Mouse (Mus musculus) heart, embryonic 14.5 days (tissue): ENCODE results near the gene Timm8a2. TPM values are rescaled to one million over a fixed set of nuclear protein-coding genes. Genes with fewer than 3 reads are reported as not detected.

Experiments
- ATAC-seq: fragments of 200-750 bp; cut with Nextera tagmentation; 2 replicates; pipeline ENCODE4 v1.8.0; 2017; ENCODE audit warnings: low read depth, moderate TSS enrichment; ENCODE audit not compliant: insufficient number of reproducible peaks, insufficient read depth, low FRiP score
- H3K27ac ChIP-seq, 2 experiments: fragments of 200-500 bp in 1 of 2; fragments of 300-500 bp in 1 of 2; sonication (generic) in 1 of 2; replicated peaks in 1 of 2; 2 replicates each; pipeline ENCODE4 v1.5.1; 2012 to 2014; ENCODE audit warnings: low read depth in 2 of 2, low read length in 2 of 2, control low read depth in 1 of 2, mild to moderate bottlenecking in 1 of 2, mixed read lengths in 1 of 2; ENCODE audit not compliant: control insufficient read depth in 1 of 2, insufficient read depth in 1 of 2
- H3K27me3 ChIP-seq: fragments of 300-500 bp; sonication (generic); 2 replicates; pipeline ENCODE4 v1.6.1; 2014; ENCODE audit warnings: mild to moderate bottlenecking, low read length, control low read depth; ENCODE audit not compliant: control insufficient read depth, insufficient read depth
- H3K36me3 ChIP-seq: fragments of 300-500 bp; sonication (generic); 2 replicates; pipeline ENCODE4 v1.6.1; 2014; ENCODE audit warnings: mild to moderate bottlenecking, control low read depth, low read length, mixed read lengths; ENCODE audit not compliant: control insufficient read depth, insufficient read depth
- H3K4me1 ChIP-seq, 2 experiments: fragments of 200-500 bp in 1 of 2; fragments of 300-500 bp in 1 of 2; sonication (generic) in 1 of 2; 2 replicates each; pipeline ENCODE4 v1.6.1; 2012 to 2014; ENCODE audit warnings: low read length in 2 of 2, control low read depth in 1 of 2, mixed read lengths in 1 of 2; ENCODE audit not compliant: control insufficient read depth in 2 of 2, insufficient read depth in 2 of 2
- H3K4me2 ChIP-seq: fragments of 300-500 bp; sonication (generic); 2 replicates; pipeline ENCODE4 v1.6.1; 2014; ENCODE audit warnings: mild to moderate bottlenecking, low read length
- H3K4me3 ChIP-seq, 2 experiments: fragments of 200-500 bp in 1 of 2; fragments of 300-500 bp in 1 of 2; sonication (generic) in 1 of 2; 2 replicates each; pipeline ENCODE4 v1.5.1; 2012 to 2014; ENCODE audit warnings: low read length in 2 of 2, mild to moderate bottlenecking in 2 of 2, control low read depth in 1 of 2, low read depth in 1 of 2, moderate library complexity in 1 of 2; ENCODE audit not compliant: control insufficient read depth in 1 of 2, insufficient read depth in 1 of 2
- H3K9ac ChIP-seq: fragments of 300-500 bp; sonication (generic); 2 replicates; pipeline ENCODE4 v1.6.1; 2014; ENCODE audit warnings: mild to moderate bottlenecking, low read length
- H3K9me3 ChIP-seq: fragments of 300-500 bp; sonication (generic); 2 replicates; pipeline ENCODE4 v1.6.1; 2016; ENCODE audit warnings: low read length, control low read depth; ENCODE audit not compliant: control insufficient read depth
- WGBS: fragments of 180-500 bp; shearing (Covaris S2); extraction: QIAGEN DNeasy Blood & Tissue Kit; methylation state at CpG from one replicate; pipeline ENCODE4 v1.1.7; 2014; 5-methylcytosine and 5-hydroxymethylcytosine counted together
- polyA plus RNA-seq: library from polyadenylated mRNA; unstranded; fragments of >200 nt; fragmentation: Nextera tagmentation; extraction: Ambion mirVana; gene quantifications from 2 replicates; pipeline ENCODE4 v1.2.1, GENCODE M21; 2014

Gene Timm8a2
- polyA plus RNA-seq, 1 experiment from 2014 or later, result not detected

- ATAC-seq, result no peak
- H3K27me3 ChIP-seq, result no peaks in the 10 kb centered on the region
- no peak overlapping the region for H3K4me3 ChIP-seq
- WGBS, result 83% methylated on average over 8 of the region's 8 CpGs
- H3K4me1 ChIP-seq, result peaks cover 7 to 9% of the 10 kb centered on the region in 2 experiments
- H3K4me2 ChIP-seq, result no peak overlapping the region
- no peaks in the 10 kb centered on the region for H3K9me3 ChIP-seq
- H3K9ac ChIP-seq, result no peak overlapping the region
- H3K27ac ChIP-seq, result no peak overlapping the region
- peaks cover 14% of the 10 kb centered on the region for H3K36me3 ChIP-seq
These were observed 35.0 kb upstream of the Timm8a2 start for GRCm38 (mm10) chr14:121999455-121999854.

- 90% methylated on average over 17 of the region's 17 CpGs for WGBS
- Histone ChIP-seq H3K36me3 (0 out of 2 replicates have a peak, but pooled peaks cover 13% of the 10 kb centered on the region), H3K9ac (no peak overlapping the region), H3K4me1 (peaks cover 7 to 9% of the 10 kb centered on the region in 2 experiments), H3K27ac (no peak overlapping the region), H3K9me3 (no peaks in the 10 kb centered on the region), H3K4me2 (no peak overlapping the region), H3K27me3 (no peaks in the 10 kb centered on the region), H3K4me3 (no peak overlapping the region)
- no peak for ATAC-seq
These were observed 33.9 kb upstream of the Timm8a2 start for GRCm38 (mm10) chr14:122000346-122001105.

GRCm38 (mm10) chr14:122002224-122002623 is 32.2 kb upstream of the Timm8a2 start:
- Histone ChIP-seq H3K36me3 (0 out of 2 replicates have a peak, but pooled peaks cover 5% of the 10 kb centered on the region), H3K27me3 (no peaks in the 10 kb centered on the region), H3K9me3 (no peaks in the 10 kb centered on the region), H3K4me3 (no peak overlapping the region), H3K27ac (no peak overlapping the region), H3K4me2 (no peak overlapping the region), H3K9ac (no peak overlapping the region), H3K4me1 (peaks cover 0 to 2% of the 10 kb centered on the region in 2 experiments; a peak in 1 of 4 replicates)
- ATAC-seq, result no peak
- 65% methylated on average over 7 of the region's 7 CpGs for WGBS

- no peaks in the 10 kb centered on the region for H3K9me3 ChIP-seq
- no peak overlapping the region for H3K4me3 ChIP-seq
- peaks cover 0 to 2% of the 10 kb centered on the region in 2 experiments; a peak in 1 of 4 replicates for H3K4me1 ChIP-seq
- no peak overlapping the region for H3K9ac ChIP-seq
- H3K36me3 ChIP-seq, result peaks cover 5% of the 10 kb centered on the region; the same call in 1 of the 2 replicates
- no peak overlapping the region for H3K4me2 ChIP-seq
- no peak for ATAC-seq
- no peak overlapping the region for H3K27ac ChIP-seq
- no peaks in the 10 kb centered on the region for H3K27me3 ChIP-seq
These were observed 30.7 kb upstream of the Timm8a2 start for GRCm38 (mm10) chr14:122003812-122004211.

- no peak overlapping the region for H3K4me3 ChIP-seq
- 86% methylated on average over 4 of the region's 4 CpGs for WGBS
- no peak overlapping the region for H3K9ac ChIP-seq
- H3K27me3 ChIP-seq, result no peaks in the 10 kb centered on the region
- peaks cover 5 to 6% of the 10 kb centered on the region in 2 experiments; a peak in 2 of 4 replicates for H3K4me1 ChIP-seq
- H3K27ac ChIP-seq, result no peak overlapping the region
- no peak for ATAC-seq
- no peak overlapping the region for H3K4me2 ChIP-seq
- peaks cover 8% of the 10 kb centered on the region for H3K36me3 ChIP-seq
- H3K9me3 ChIP-seq, result no peaks in the 10 kb centered on the region
These were observed 26.2 kb upstream of the Timm8a2 start for GRCm38 (mm10) chr14:122008261-122008660.

- Histone ChIP-seq H3K27me3 (no peaks in the 10 kb centered on the region), H3K4me1 (peaks cover 5 to 6% of the 10 kb centered on the region in 2 experiments; a peak in 2 of 4 replicates), H3K4me3 (no peak overlapping the region), H3K27ac (no peak overlapping the region), H3K9ac (no peak overlapping the region), H3K36me3 (peaks cover 8% of the 10 kb centered on the region), H3K9me3 (no peaks in the 10 kb centered on the region), H3K4me2 (no peak overlapping the region)
- no peak for ATAC-seq
- 86% methylated on average over 13 of the region's 13 CpGs for WGBS
These were observed 25.0 kb upstream of the Timm8a2 start for GRCm38 (mm10) chr14:122009502-122009901.

- Histone ChIP-seq H3K27me3 (no peaks in the 10 kb centered on the region), H3K36me3 (peaks cover 8% of the 10 kb centered on the region), H3K9me3 (no peaks in the 10 kb centered on the region), H3K4me3 (no peak overlapping the region), H3K4me1 (peaks cover 10 to 11% of the 10 kb centered on the region in 2 experiments), H3K27ac (no peak overlapping the region), H3K4me2 (no peak overlapping the region), H3K9ac (no peak overlapping the region)
- 81% methylated on average over 7 of the region's 7 CpGs for WGBS
- ATAC-seq, result no peak
These were observed 24.2 kb upstream of the Timm8a2 start for GRCm38 (mm10) chr14:122010301-122010700.
